Mouse (Mus musculus): ENCODE measurements around the gene Fance.
"Not testable (repeated sequence)": the region's sequence is repeated elsewhere in the genome, so short reads cannot be mapped to it uniquely, and the experiment has no call there.

Gene Fance

GRCm38 (mm10) chr17:28327673-28328325 is 14.5 kb downstream of the Fance start:
- DNase-seq: no peak

GRCm38 (mm10) chr17:28328366-28328928 is 15.1 kb downstream of the Fance start, which contains the start of gene Rpl10a:
Gene Rpl10a (plus strand): TSS chr17:28328471.
- DNase-seq: peak; percentile 97

GRCm38 (mm10) chr17:28328946-28329345 is 15.6 kb downstream of the Fance start:
- DNase-seq: no peak

- no peak for DNase-seq
Measured at GRCm38 (mm10) chr17:28329503-28330231, 16.3 kb downstream of the Fance start.

GRCm38 (mm10) chr17:28330232-28330546 is 16.9 kb downstream of the Fance start:
- no peak for DNase-seq

- not testable (repeated sequence) for DNase-seq
Measured at GRCm38 (mm10) chr17:28330590-28330989, 17.3 kb downstream of the Fance start.

- DNase-seq: no peak
Measured at GRCm38 (mm10) chr17:28331241-28332112, 18.2 kb downstream of the Fance start.

GRCm38 (mm10) chr17:28332113-28332914 is 19.0 kb downstream of the Fance start:
- DNase-seq: no peak

GRCm38 (mm10) chr17:28332915-28333546 is 19.7 kb downstream of the Fance start:
- no peak for DNase-seq

- DNase-seq: no peak
Measured at GRCm38 (mm10) chr17:28335267-28335666, 21.9 kb downstream of the Fance start.

GRCm38 (mm10) chr17:28337547-28337946 is 24.2 kb downstream of the Fance start:
- no peak for DNase-seq

- no peak for DNase-seq
Measured at GRCm38 (mm10) chr17:28340578-28340977, 27.3 kb downstream of the Fance start.

GRCm38 (mm10) chr17:28341091-28341490 is 27.8 kb downstream of the Fance start:
- peak; percentile 32 for DNase-seq

GRCm38 (mm10) chr17:28344050-28344607 is 30.8 kb downstream of the Fance start:
- DNase-seq: no peak

- DNase-seq: no peak
Measured at GRCm38 (mm10) chr17:28344670-28345069, 31.4 kb downstream of the Fance start.

- no peak for DNase-seq
Measured at GRCm38 (mm10) chr17:28345271-28345721, 32.0 kb downstream of the Fance start.

- no peak for DNase-seq
Measured at GRCm38 (mm10) chr17:28345882-28346281, 32.6 kb downstream of the Fance start.

GRCm38 (mm10) chr17:28347327-28347726 is 34.0 kb downstream of the Fance start:
- no peak for DNase-seq

- no peak for DNase-seq
Measured at GRCm38 (mm10) chr17:28348211-28348610, 34.9 kb downstream of the Fance start.

GRCm38 (mm10) chr17:28349264-28349880 is 36.1 kb downstream of the Fance start:
- no peak for DNase-seq

GRCm38 (mm10) chr17:28349901-28350465 is 36.7 kb downstream of the Fance start:
- DNase-seq: no peak

Measured in cerebellum, adult 11 months (tissue).